Mouse (Mus musculus) embryonic facial prominence, embryonic 13.5 days (tissue): ENCODE measurements at regions not wholly inside any gene's neighbourhood (a gene's known extent, or its start where the extent isn't known, plus 50 kb on each side); places are given as distances from the start of the nearest gene placed in this dataset.

Experiments used
- ATAC-seq: fragments of 200-750 bp; cut with Nextera tagmentation; 2 replicates; pipeline ENCODE4 v1.8.0; 2017; ENCODE audit warnings: low read depth; ENCODE audit not compliant: insufficient number of reproducible peaks, insufficient read depth, low FRiP score, low TSS enrichment
- H3K27ac ChIP-seq: fragments of 300-500 bp; sonication (generic); 2 replicates; pipeline ENCODE4 v1.5.1; 2015; ENCODE audit warnings: moderate library complexity, mild to moderate bottlenecking, inconsistent platforms
- H3K27me3 ChIP-seq: fragments of 300-500 bp; sonication (generic); 2 replicates; pipeline ENCODE4 v1.6.1; 2015; ENCODE audit warnings: mild to moderate bottlenecking, inconsistent platforms
- H3K36me3 ChIP-seq: fragments of 300-500 bp; sonication (generic); 2 replicates; pipeline ENCODE4 v1.6.1; 2015; ENCODE audit warnings: mild to moderate bottlenecking, inconsistent platforms
- H3K4me1 ChIP-seq: fragments of 300-500 bp; sonication (generic); 2 replicates; pipeline ENCODE4 v1.6.1; 2015; ENCODE audit warnings: inconsistent platforms
- H3K4me2 ChIP-seq: fragments of 300-500 bp; sonication (generic); 2 replicates; pipeline ENCODE4 v1.6.1; 2015; ENCODE audit warnings: moderate library complexity, mild to moderate bottlenecking, inconsistent platforms
- H3K4me3 ChIP-seq: fragments of 300-500 bp; sonication (generic); 2 replicates; pipeline ENCODE4 v1.5.1; 2015; ENCODE audit warnings: mild to moderate bottlenecking, inconsistent platforms
- H3K9ac ChIP-seq: fragments of 300-500 bp; sonication (generic); 2 replicates; pipeline ENCODE4 v1.6.1; 2015; ENCODE audit warnings: mild to moderate bottlenecking, inconsistent platforms
- H3K9me3 ChIP-seq: fragments of 300-500 bp; sonication (generic); 2 replicates; pipeline ENCODE4 v1.6.1; 2016; ENCODE audit warnings: inconsistent platforms
- WGBS: fragments of 180-500 bp; shearing (Covaris S2); methylation state at CpG from one replicate; pipeline ENCODE4 v1.1.7; 2015; ENCODE audit warnings: mixed read lengths; 5-methylcytosine and 5-hydroxymethylcytosine counted together

GRCm38 (mm10) chr4:56036334-56036733 is 504.1 kb upstream of the Klf4 start:
- H3K4me3 ChIP-seq: no peak overlapping the region
- H3K9ac ChIP-seq: no peak overlapping the region
- H3K4me2 ChIP-seq: no peak overlapping the region
- no peaks in the 10 kb centered on the region for H3K27me3 ChIP-seq
- no peak overlapping the region for H3K27ac ChIP-seq
- ATAC-seq: no peak
- 81% methylated on average over 6 of the region's 6 CpGs for WGBS
- no peaks in the 10 kb centered on the region for H3K9me3 ChIP-seq
- no peaks in the 10 kb centered on the region for H3K4me1 ChIP-seq
- H3K36me3 ChIP-seq: no peaks in the 10 kb centered on the region

GRCm38 (mm10) chr4:56035543-56035942 is 503.3 kb upstream of the Klf4 start:
- no peak overlapping the region for H3K4me2 ChIP-seq
- no peaks in the 10 kb centered on the region for H3K27me3 ChIP-seq
- H3K9me3 ChIP-seq: no peaks in the 10 kb centered on the region
- H3K27ac ChIP-seq: no peak overlapping the region
- no peaks in the 10 kb centered on the region for H3K4me1 ChIP-seq
- H3K36me3 ChIP-seq: no peaks in the 10 kb centered on the region
- WGBS: 82% methylated on average over 5 of the region's 5 CpGs
- no peak overlapping the region for H3K9ac ChIP-seq
- no peak for ATAC-seq
- H3K4me3 ChIP-seq: no peak overlapping the region

GRCm38 (mm10) chr4:56028441-56028840 is 496.2 kb upstream of the Klf4 start:
- Histone ChIP-seq H3K4me3 (no peak overlapping the region), H3K27me3 (no peaks in the 10 kb centered on the region), H3K4me2 (no peak overlapping the region), H3K9me3 (no peaks in the 10 kb centered on the region), H3K9ac (no peak overlapping the region), H3K4me1 (no peaks in the 10 kb centered on the region), H3K27ac (no peak overlapping the region), H3K36me3 (no peaks in the 10 kb centered on the region)
- WGBS: 73% methylated on average over 3 of the region's 3 CpGs
- no peak for ATAC-seq

GRCm38 (mm10) chr4:56027258-56027657 is 495.0 kb upstream of the Klf4 start:
- Histone ChIP-seq H3K27me3 (no peaks in the 10 kb centered on the region), H3K4me1 (no peaks in the 10 kb centered on the region), H3K4me2 (no peak overlapping the region), H3K9me3 (no peaks in the 10 kb centered on the region), H3K9ac (no peak overlapping the region), H3K27ac (no peak overlapping the region), H3K36me3 (no peaks in the 10 kb centered on the region), H3K4me3 (no peak overlapping the region)
- ATAC-seq: no peak
- WGBS: 92% methylated on average over 6 of the region's 6 CpGs

GRCm38 (mm10) chr4:56024478-56024877 is 492.2 kb upstream of the Klf4 start:
- H3K27ac ChIP-seq: no peak overlapping the region
- H3K4me1 ChIP-seq: no peaks in the 10 kb centered on the region
- H3K9me3 ChIP-seq: no peaks in the 10 kb centered on the region
- no peak overlapping the region for H3K4me3 ChIP-seq
- H3K27me3 ChIP-seq: no peaks in the 10 kb centered on the region
- H3K36me3 ChIP-seq: no peaks in the 10 kb centered on the region
- H3K4me2 ChIP-seq: no peak overlapping the region
- ATAC-seq: no peak
- no peak overlapping the region for H3K9ac ChIP-seq

GRCm38 (mm10) chr4:56018212-56018611 is 485.9 kb upstream of the Klf4 start:
- Histone ChIP-seq H3K27me3 (no peaks in the 10 kb centered on the region), H3K4me3 (no peak overlapping the region), H3K9ac (no peak overlapping the region), H3K9me3 (no peaks in the 10 kb centered on the region), H3K4me2 (no peak overlapping the region), H3K4me1 (no peaks in the 10 kb centered on the region), H3K36me3 (no peaks in the 10 kb centered on the region), H3K27ac (no peak overlapping the region)
- ATAC-seq: no peak
- WGBS: 92% methylated on average over 8 of the region's 8 CpGs

- Histone ChIP-seq H3K4me2 (no peak overlapping the region), H3K9me3 (no peaks in the 10 kb centered on the region), H3K27ac (no peak overlapping the region), H3K36me3 (no peaks in the 10 kb centered on the region), H3K4me3 (no peak overlapping the region), H3K27me3 (no peaks in the 10 kb centered on the region), H3K9ac (no peak overlapping the region), H3K4me1 (no peaks in the 10 kb centered on the region)
- WGBS: 94% methylated on average over 7 of the region's 7 CpGs
- ATAC-seq: no peak
These were observed 483.2 kb upstream of the Klf4 start for GRCm38 (mm10) chr4:56015481-56015880.

- no peak overlapping the region for H3K4me2 ChIP-seq
- no peaks in the 10 kb centered on the region for H3K27me3 ChIP-seq
- no peak overlapping the region for H3K4me3 ChIP-seq
- no peak overlapping the region for H3K27ac ChIP-seq
- no peaks in the 10 kb centered on the region for H3K4me1 ChIP-seq
- H3K36me3 ChIP-seq: no peaks in the 10 kb centered on the region
- H3K9ac ChIP-seq: no peak overlapping the region
- 77% methylated on average over 2 of the region's 2 CpGs for WGBS
- H3K9me3 ChIP-seq: no peaks in the 10 kb centered on the region
- ATAC-seq: no peak
These were observed 476.0 kb upstream of the Klf4 start for GRCm38 (mm10) chr4:56008287-56008686.

GRCm38 (mm10) chr4:56004227-56004626 is 472.0 kb upstream of the Klf4 start:
- no peak for ATAC-seq
- Histone ChIP-seq H3K27me3 (no peaks in the 10 kb centered on the region), H3K9ac (no peak overlapping the region), H3K4me2 (no peak overlapping the region), H3K36me3 (no peaks in the 10 kb centered on the region), H3K4me3 (no peak overlapping the region), H3K27ac (no peak overlapping the region), H3K9me3 (no peaks in the 10 kb centered on the region), H3K4me1 (no peaks in the 10 kb centered on the region)
- WGBS: 64% methylated on average over 5 of the region's 5 CpGs

- H3K4me3 ChIP-seq: no peak overlapping the region
- H3K9me3 ChIP-seq: no peaks in the 10 kb centered on the region
- no peaks in the 10 kb centered on the region for H3K36me3 ChIP-seq
- H3K4me1 ChIP-seq: no peaks in the 10 kb centered on the region
- no peak overlapping the region for H3K27ac ChIP-seq
- whole genome bisulfite sequencing: 77% methylated on average over 3 of the region's 3 CpGs
- H3K9ac ChIP-seq: no peak overlapping the region
- H3K4me2 ChIP-seq: no peak overlapping the region
- H3K27me3 ChIP-seq: no peaks in the 10 kb centered on the region
- no peak for ATAC-seq
These were observed 469.1 kb upstream of the Klf4 start for GRCm38 (mm10) chr4:56001312-56001731.

GRCm38 (mm10) chr4:55984026-55984425 is 451.8 kb upstream of the Klf4 start:
- H3K9me3 ChIP-seq: no peaks in the 10 kb centered on the region
- H3K4me1 ChIP-seq: no peaks in the 10 kb centered on the region
- H3K4me2 ChIP-seq: no peak overlapping the region
- no peaks in the 10 kb centered on the region for H3K27me3 ChIP-seq
- ATAC-seq: no peak
- H3K4me3 ChIP-seq: no peak overlapping the region
- H3K9ac ChIP-seq: no peak overlapping the region
- no peaks in the 10 kb centered on the region for H3K36me3 ChIP-seq
- no peak overlapping the region for H3K27ac ChIP-seq

GRCm38 (mm10) chr4:55978539-55978938 is 446.3 kb upstream of the Klf4 start:
- no peaks in the 10 kb centered on the region for H3K27me3 ChIP-seq
- 92% methylated on average over 4 of the region's 4 CpGs for WGBS
- H3K4me2 ChIP-seq: no peak overlapping the region
- no peak for ATAC-seq
- H3K27ac ChIP-seq: no peak overlapping the region
- no peak overlapping the region for H3K9ac ChIP-seq
- no peaks in the 10 kb centered on the region for H3K36me3 ChIP-seq
- no peaks in the 10 kb centered on the region for H3K9me3 ChIP-seq
- no peak overlapping the region for H3K4me3 ChIP-seq
- H3K4me1 ChIP-seq: no peaks in the 10 kb centered on the region

- WGBS: 82% methylated on average over 2 of the region's 2 CpGs
- no peak for ATAC-seq
- Histone ChIP-seq H3K4me1 (no peaks in the 10 kb centered on the region), H3K9ac (no peak overlapping the region), H3K4me2 (no peak overlapping the region), H3K36me3 (no peaks in the 10 kb centered on the region), H3K27ac (no peak overlapping the region), H3K4me3 (no peak overlapping the region), H3K27me3 (no peaks in the 10 kb centered on the region), H3K9me3 (no peaks in the 10 kb centered on the region)
These were observed 444.0 kb upstream of the Klf4 start for GRCm38 (mm10) chr4:55976265-55976664.
